Mouse (Mus musculus) E14TG2a.4 (cell line): ENCODE measurements at regions not wholly inside any gene's neighbourhood (a gene's known extent, or its start where the extent isn't known, plus 50 kb on each side); places are given as distances from the start of the nearest gene placed in this dataset.

ENCODE experiments used
- CTCF ChIP-seq: conservative IDR thresholded peaks from 2 replicates; pipeline ENCODE4 v1.5.1; 2014; ENCODE audit warnings: low read length
- NANOG ChIP-seq: IDR thresholded peaks from 2 replicates; pipeline ENCODE4 v1.6.1; 2014; ENCODE audit warnings: borderline replicate concordance, low read length, mixed read lengths
- POU5F1 ChIP-seq: IDR thresholded peaks from 2 replicates; pipeline ENCODE4 v1.6.1; 2014; ENCODE audit warnings: low read length, borderline replicate concordance

DNA sequence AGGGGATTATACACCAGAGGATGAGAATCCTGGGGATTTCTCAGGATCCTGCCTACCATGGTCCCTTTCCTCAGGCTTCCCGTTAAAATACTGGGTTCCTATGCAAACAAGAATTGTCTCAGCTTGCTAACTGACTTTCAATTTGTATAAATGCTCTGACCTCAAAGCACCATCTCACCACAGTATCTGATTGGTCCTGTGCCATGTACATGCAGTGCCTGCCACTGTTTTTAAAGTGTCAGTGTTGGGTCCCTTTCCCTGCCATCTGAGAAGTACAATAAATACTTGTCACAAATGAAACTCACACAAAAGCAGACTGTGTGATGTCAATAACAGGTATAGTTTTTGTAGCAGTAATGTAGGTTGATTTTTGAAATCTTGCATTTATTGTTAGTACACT lies 109.1 kb upstream of the Mef2c start:
- TF ChIP-seq CTCF (no peak), NANOG (no peak), POU5F1 (no peak)
